Mouse (Mus musculus) CH12.LX (cell line): Measurements from ENCODE around the gene Ankrd13c.

Source experiments
- CTCF ChIP-seq, 2 experiments: IDR thresholded peaks in 1 of 2; conservative IDR thresholded peaks in 1 of 2; 2 replicates each; pipeline ENCODE4 v1.5.1; 2011 to 2012; ENCODE audit warnings: low read depth in 2 of 2, low read length in 2 of 2, improper control_type of control experiment in 1 of 2, inconsistent platforms in 1 of 2, mild to moderate bottlenecking in 1 of 2, moderate library complexity in 1 of 2
- MAZ ChIP-seq: IDR thresholded peaks from 2 replicates; pipeline ENCODE4 v1.6.1; 2012; ENCODE audit warnings: low read depth, mild to moderate bottlenecking, inconsistent platforms, low read length, improper control_type of control experiment, moderate library complexity

DNA sequence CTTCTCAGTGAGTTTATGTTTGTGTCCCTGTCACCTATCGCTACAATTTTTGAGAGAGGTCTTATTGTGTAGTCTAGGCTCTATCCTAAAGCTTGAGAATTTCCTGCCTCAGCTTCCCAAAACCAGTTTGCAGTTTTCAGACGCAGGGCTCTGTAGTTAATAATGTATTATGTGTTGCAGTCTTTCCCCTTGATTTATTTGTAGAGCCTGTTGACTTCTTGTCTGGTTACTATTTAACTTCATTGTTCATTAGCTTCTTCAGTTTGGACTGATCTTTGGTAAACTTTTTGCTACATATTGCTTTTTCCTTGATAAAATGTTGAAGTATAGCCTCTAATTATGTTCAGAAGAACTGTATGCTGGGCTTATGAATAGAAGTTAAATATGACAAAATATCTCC is 5.7 kb downstream of the Ankrd13c start:
- TF ChIP-seq CTCF (conservative IDR thresholded peaks at IDR 0.05 in 1 of 2, IDR thresholded peaks at IDR 0.05 in 1 of 2; ENCODE audit: low read depth in 2 of 2, low read length in 2 of 2) (no peak), MAZ (no peak)
